Mouse (Mus musculus) liver, embryonic 16.5 days (tissue): ENCODE measurements around the gene Prkra. TPM values are rescaled to one million over a fixed set of nuclear protein-coding genes. Genes with fewer than 3 reads are reported as not detected.

Experiments used
- ATAC-seq: fragments of 200-750 bp; cut with Nextera tagmentation; 2 replicates; pipeline ENCODE4 v1.8.0; 2017; ENCODE audit warnings: low read depth, mild to moderate bottlenecking, moderate number of reproducible peaks, moderate library complexity
- H3K27ac ChIP-seq: fragments of 300-500 bp; sonication (generic); 2 replicates; pipeline ENCODE4 v1.5.1; 2014; ENCODE audit warnings: mild to moderate bottlenecking, low read length
- H3K27me3 ChIP-seq: fragments of 300-500 bp; sonication (generic); 2 replicates; pipeline ENCODE4 v1.6.1; 2014; ENCODE audit warnings: low read depth, low read length, mixed read lengths; ENCODE audit not compliant: control insufficient read depth, insufficient read depth
- H3K36me3 ChIP-seq: fragments of 300-500 bp; sonication (generic); 2 replicates; pipeline ENCODE4 v1.6.1; 2014; ENCODE audit warnings: mild to moderate bottlenecking; ENCODE audit not compliant: control insufficient read depth, insufficient read depth
- H3K4me1 ChIP-seq: fragments of 300-500 bp; sonication (generic); 2 replicates; pipeline ENCODE4 v1.6.1; 2014; ENCODE audit warnings: low read depth, low read length, mixed read lengths; ENCODE audit not compliant: control insufficient read depth
- H3K4me2 ChIP-seq: fragments of 300-500 bp; sonication (generic); 2 replicates; pipeline ENCODE4 v1.6.1; 2014; ENCODE audit warnings: low read depth, low read length, mixed read lengths
- H3K4me3 ChIP-seq: fragments of 300-500 bp; sonication (generic); 2 replicates; pipeline ENCODE4 v1.5.1; 2014; ENCODE audit warnings: low read depth, mild to moderate bottlenecking, low read length
- H3K9ac ChIP-seq: fragments of 300-500 bp; sonication (generic); 2 replicates; pipeline ENCODE4 v1.6.1; 2014; ENCODE audit warnings: low read depth, low read length
- H3K9me3 ChIP-seq: fragments of 300-500 bp; sonication (generic); replicated peaks from 2 replicates; pipeline ENCODE4 v1.6.1; 2016; ENCODE audit warnings: low read length; ENCODE audit not compliant: control insufficient read depth
- WGBS: fragments of 180-500 bp; shearing (Covaris S2); extraction: QIAGEN DNeasy Blood & Tissue Kit; methylation state at CpG from one replicate; pipeline ENCODE4 v1.1.7; 2014; ENCODE audit not compliant: insufficient replicate concordance; 5-methylcytosine and 5-hydroxymethylcytosine counted together
- polyA plus RNA-seq: library from polyadenylated mRNA; unstranded; fragments of >200 nt; fragmentation: Nextera tagmentation; extraction: Ambion mirVana; gene quantifications from 2 replicates; pipeline ENCODE4 v1.2.1, GENCODE M21; 2015

Gene Prkra
- polyA plus RNA-seq, 1 experiment from 2014 or later: 6.9 TPM

GRCm38 (mm10) chr2:76611996-76612395 is 35.8 kb downstream of the Prkra start:
- no peak overlapping the region for H3K27ac ChIP-seq
- H3K27me3 ChIP-seq: no peaks in the 10 kb centered on the region
- no peak overlapping the region for H3K9ac ChIP-seq
- ATAC-seq: no peak
- no peak overlapping the region for H3K4me3 ChIP-seq
- no peaks in the 10 kb centered on the region for H3K9me3 ChIP-seq
- no peaks in the 10 kb centered on the region for H3K36me3 ChIP-seq
- WGBS: 76% methylated on average over 3 of the region's 3 CpGs
- H3K4me2 ChIP-seq: no peak overlapping the region
- no peaks in the 10 kb centered on the region for H3K4me1 ChIP-seq

GRCm38 (mm10) chr2:76610326-76611104 is 37.3 kb downstream of the Prkra start:
- Histone ChIP-seq H3K27ac (no peak overlapping the region), H3K4me3 (no peak overlapping the region), H3K4me1 (no peaks in the 10 kb centered on the region), H3K9ac (no peak overlapping the region), H3K36me3 (no peaks in the 10 kb centered on the region), H3K9me3 (no peaks in the 10 kb centered on the region), H3K4me2 (no peak overlapping the region), H3K27me3 (no peaks in the 10 kb centered on the region)
- ATAC-seq: no peak
- WGBS: 43% methylated on average over 10 of the region's 10 CpGs

- Histone ChIP-seq H3K36me3 (no peaks in the 10 kb centered on the region), H3K4me3 (no peak overlapping the region), H3K4me1 (no peaks in the 10 kb centered on the region), H3K4me2 (no peak overlapping the region), H3K9me3 (no peaks in the 10 kb centered on the region), H3K27ac (no peak overlapping the region), H3K27me3 (no peaks in the 10 kb centered on the region), H3K9ac (no peak overlapping the region)
- ATAC-seq: no peak
- 54% methylated on average over 3 of the region's 3 CpGs for whole genome bisulfite sequencing
Observed at GRCm38 (mm10) chr2:76606704-76607103, 41.1 kb downstream of the Prkra start.

- Histone ChIP-seq H3K4me2 (no peak overlapping the region), H3K36me3 (no peaks in the 10 kb centered on the region), H3K9ac (no peak overlapping the region), H3K9me3 (no peaks in the 10 kb centered on the region), H3K27me3 (no peaks in the 10 kb centered on the region), H3K27ac (no peak overlapping the region), H3K4me3 (no peak overlapping the region), H3K4me1 (no peaks in the 10 kb centered on the region)
- no peak for ATAC-seq
- WGBS: 70% methylated on average over 1 of the region's 1 CpGs
Observed at GRCm38 (mm10) chr2:76602256-76602655, 45.6 kb downstream of the Prkra start.

DNA sequence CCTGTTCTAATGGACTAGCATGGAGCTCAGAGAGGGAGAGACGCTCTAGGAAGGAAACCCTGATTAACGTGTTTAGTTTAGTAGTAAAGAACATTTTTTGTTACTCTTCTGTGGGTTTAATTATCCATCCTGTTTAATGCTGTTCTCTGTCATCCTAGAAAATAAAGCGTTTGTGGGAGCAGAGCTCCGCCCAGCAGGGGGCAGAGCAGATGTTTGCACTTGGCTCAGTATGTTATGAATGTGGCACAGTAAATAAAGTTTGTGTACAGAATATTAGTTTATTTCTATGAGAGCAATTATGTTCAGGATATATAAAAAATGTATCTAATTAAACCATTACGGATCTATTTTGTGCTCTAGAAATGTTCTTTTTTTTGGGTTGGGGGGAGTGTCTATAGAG is 48.6 kb downstream of the Prkra start:
- Histone ChIP-seq H3K27ac (no peak overlapping the region), H3K9me3 (no peaks in the 10 kb centered on the region), H3K27me3 (no peaks in the 10 kb centered on the region), H3K4me1 (no peaks in the 10 kb centered on the region), H3K36me3 (no peaks in the 10 kb centered on the region), H3K4me2 (no peak overlapping the region), H3K4me3 (no peak overlapping the region), H3K9ac (no peak overlapping the region)
- 49% methylated on average over 5 of the region's 5 CpGs for WGBS
- no peak for ATAC-seq

GRCm38 (mm10) chr2:76597521-76597920 is 50.3 kb downstream of the Prkra start:
- Histone ChIP-seq H3K36me3 (no peaks in the 10 kb centered on the region), H3K4me1 (no peaks in the 10 kb centered on the region), H3K9ac (no peak overlapping the region), H3K27me3 (no peaks in the 10 kb centered on the region), H3K27ac (no peak overlapping the region), H3K4me2 (no peak overlapping the region), H3K9me3 (no peaks in the 10 kb centered on the region), H3K4me3 (no peak overlapping the region)
- WGBS: 72% methylated on average over 11 of the region's 11 CpGs
- ATAC-seq: no peak

DNA sequence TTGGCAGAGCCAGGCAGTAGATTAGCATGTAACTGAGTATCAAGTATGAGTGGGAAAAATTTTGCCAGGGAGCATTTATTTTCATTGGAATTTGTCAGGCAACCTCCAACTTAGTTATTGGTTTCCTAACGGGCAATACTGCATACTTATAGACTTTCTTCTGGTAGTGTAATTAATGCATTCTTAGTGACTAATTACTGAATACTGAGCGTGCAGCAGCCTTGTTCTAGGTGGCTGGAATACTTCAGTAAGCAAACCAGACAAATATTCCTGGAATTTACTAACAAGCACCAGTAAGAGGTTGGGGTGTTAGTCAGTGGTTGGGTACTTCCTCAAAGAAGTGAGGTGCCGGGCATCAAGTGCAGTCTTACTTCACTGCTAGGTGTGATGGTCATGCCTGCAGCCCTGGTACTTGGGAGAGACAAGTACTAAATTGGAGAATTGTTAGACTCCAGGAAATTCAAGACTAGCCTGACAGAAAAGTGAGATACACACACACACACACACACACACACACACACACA is 55.4 kb downstream of the Prkra start:
- H3K9me3 ChIP-seq: no peaks in the 10 kb centered on the region
- no peak overlapping the region for H3K4me3 ChIP-seq
- H3K9ac ChIP-seq: no peak overlapping the region
- H3K27ac ChIP-seq: no peak overlapping the region
- H3K4me1 ChIP-seq: no peaks in the 10 kb centered on the region
- WGBS: 61% methylated on average over 3 of the region's 3 CpGs
- no peak overlapping the region for H3K4me2 ChIP-seq
- ATAC-seq: no peak
- H3K36me3 ChIP-seq: no peaks in the 10 kb centered on the region
- no peaks in the 10 kb centered on the region for H3K27me3 ChIP-seq

DNA sequence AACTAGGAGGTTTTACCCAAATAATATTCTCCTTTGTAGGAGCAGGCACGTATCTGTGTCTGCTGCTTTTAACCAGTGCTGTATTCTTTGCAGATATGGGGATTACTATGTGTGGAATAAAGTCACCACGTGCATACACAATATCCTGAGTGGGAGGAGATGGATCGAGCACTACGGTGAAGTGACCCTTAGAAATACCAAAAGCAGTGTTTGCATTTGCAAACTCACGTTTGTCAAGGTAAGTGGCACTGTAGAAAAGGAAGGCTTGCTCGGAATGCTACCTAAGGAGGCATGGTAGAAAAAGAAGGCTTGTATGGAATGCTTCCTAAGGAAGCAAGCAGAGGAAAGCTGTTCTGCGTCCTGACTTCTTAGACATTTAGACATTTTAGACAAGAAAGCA is 57.6 kb downstream of the Prkra start:
- Histone ChIP-seq H3K36me3 (no peaks in the 10 kb centered on the region), H3K27me3 (no peaks in the 10 kb centered on the region), H3K4me1 (no peaks in the 10 kb centered on the region), H3K9me3 (no peaks in the 10 kb centered on the region), H3K27ac (no peak overlapping the region), H3K9ac (no peak overlapping the region), H3K4me3 (no peak overlapping the region), H3K4me2 (no peak overlapping the region)
- no peak for ATAC-seq
- 64% methylated on average over 7 of the region's 7 CpGs for WGBS

DNA sequence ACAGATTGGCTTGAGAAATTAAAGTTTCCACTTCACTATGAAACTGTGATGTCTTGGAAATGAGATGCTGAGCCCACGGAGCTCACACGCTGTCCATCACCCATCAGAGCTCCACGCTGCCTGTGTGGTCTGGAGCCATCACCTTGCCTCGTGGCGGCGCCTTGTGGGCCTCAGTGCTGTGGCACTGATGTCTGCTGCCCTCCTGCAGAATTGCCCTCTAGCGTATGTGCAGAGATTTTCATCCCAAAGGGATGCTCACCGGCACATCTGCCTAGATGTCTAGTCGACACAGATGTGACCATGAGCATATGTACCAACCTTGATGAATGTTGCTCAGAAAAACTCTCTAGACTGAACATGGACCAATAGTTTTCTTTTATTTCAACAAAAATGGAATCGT is 60.9 kb downstream of the Prkra start:
- Histone ChIP-seq H3K9ac (no peak overlapping the region), H3K27ac (no peak overlapping the region), H3K4me1 (no peaks in the 10 kb centered on the region), H3K36me3 (no peaks in the 10 kb centered on the region), H3K4me3 (no peak overlapping the region), H3K4me2 (no peak overlapping the region), H3K9me3 (no peaks in the 10 kb centered on the region), H3K27me3 (no peaks in the 10 kb centered on the region)
- 65% methylated on average over 10 of the region's 10 CpGs for WGBS
- no peak for ATAC-seq
